In genomic region chr5:20684112-20684511, GRCm38 (mm10) we compare ENCODE assay signal across 17 mouse cellular contexts.
"Had no signal": no experiment of that assay in that cellular context is flagged by ENCODE, and none has a peak within 500 bp of the region (broad histone marks: within the 10 kb centered on the region; RNA-seq: fewer than 3 reads in every experiment).

No protein-coding gene starts in this region.

- H3K4me1 ChIP-seq: lung, embryonic 15.5 days; stomach, embryonic 15.5 days had no signal

- H3K27me3 ChIP-seq: lung, embryonic 15.5 days; megakaryocyte, embryonic 14.5 days; midbrain, embryonic 13.5 days; midbrain, embryonic 15.5 days; neural tube, embryonic 12.5 days; stomach, embryonic 15.5 days had no signal

- H3K27ac ChIP-seq: lung, embryonic 15.5 days; macrophage; midbrain, embryonic 13.5 days; midbrain, embryonic 15.5 days; neural tube, embryonic 12.5 days; stomach, embryonic 15.5 days; stomach, postnatal 0 days had no signal

- ATAC-seq: lung, postnatal 0 days; midbrain, embryonic 13.5 days; midbrain, embryonic 15.5 days had no signal

- H3K9ac ChIP-seq: lung, embryonic 15.5 days; midbrain, embryonic 13.5 days; midbrain, embryonic 15.5 days; neural tube, embryonic 12.5 days; stomach, embryonic 15.5 days had no signal

- DNase-seq: lung, adult 2 months; lung, postnatal 14 days; lung, postnatal 36 days; right cerebral cortex, postnatal 14 days; thymus, adult 18-20 months; thymus, postnatal 14 days; thymus, postnatal 36 days had no signal

- H3K4me3 ChIP-seq: lung, embryonic 15.5 days; megakaryocyte, embryonic 14.5 days; midbrain, embryonic 13.5 days; midbrain, embryonic 15.5 days; neural tube, embryonic 12.5 days; stomach, embryonic 15.5 days had no signal

- H3K9me3 ChIP-seq: lung, embryonic 15.5 days; midbrain, embryonic 13.5 days; midbrain, embryonic 15.5 days; neural tube, embryonic 12.5 days; stomach, embryonic 15.5 days had no signal

- H3K36me3 ChIP-seq: lung, embryonic 15.5 days; midbrain, embryonic 13.5 days; midbrain, embryonic 15.5 days; neural tube, embryonic 12.5 days; stomach, embryonic 15.5 days had no signal

- H3K4me2 ChIP-seq: lung, embryonic 15.5 days; midbrain, embryonic 11.5 days; midbrain, embryonic 13.5 days; midbrain, embryonic 15.5 days; neural tube, embryonic 12.5 days; stomach, embryonic 15.5 days had no signal
